Comparison of ENCODE assay signal across 16 mouse cellular contexts in genomic region chr1:58307181-58307580, GRCm38 (mm10). TPM values are rescaled to one million over a fixed set of nuclear protein-coding genes. Genes with fewer than 3 reads are reported as not detected.
DNase-seq lines count a peak whose midpoint lies in the region; ATAC-seq and TF ChIP-seq lines count a peak whose summit lies in the region.
"Had no signal": no experiment of that assay in that cellular context is flagged by ENCODE, and none has a peak within 500 bp of the region (broad histone marks: within the 10 kb centered on the region; RNA-seq: fewer than 3 reads in every experiment).

No protein-coding gene starts in this region.

- H3K27ac ChIP-seq in kidney, adult 2 months (ENCODE audit: insufficient read depth, low read depth, low read length): no peak overlapping the region
- H3K27ac ChIP-seq in kidney, postnatal 0 days: no peak overlapping the region
- H3K27ac ChIP-seq in hindbrain, embryonic 14.5 days: no peak overlapping the region
- H3K27ac ChIP-seq: gastrocnemius, adult 2 months; hindbrain, embryonic 13.5 days had no signal

- TF ChIP-seq CTCF in kidney, adult 2 months (conservative IDR thresholded peaks at IDR 0.05; ENCODE audit: insufficient read depth, insufficient read length, low read depth, low read length): no peak
- no peak for TF ChIP-seq CTCF in kidney, postnatal 0 days (IDR thresholded peaks at IDR 0.05; ENCODE audit: low read depth)

- peak; percentile 60; the same call in 1 of the 2 replicates for ATAC-seq in kidney, postnatal 0 days (replicated peaks; ENCODE audit: low FRiP score, low read depth)
- no peak for ATAC-seq in CD4-positive, CD25-positive, alpha-beta regulatory T cell, adult 4 months
- no peak for ATAC-seq in hindbrain, embryonic 14.5 days (ENCODE audit: low FRiP score)
- ATAC-seq: forebrain, postnatal 0 days; intestine, embryonic 16.5 days had no signal

- no peaks in the 10 kb centered on the region for H3K36me3 ChIP-seq in kidney, adult 2 months (ENCODE audit: control insufficient read depth, insufficient read depth, low read length)
- no peaks in the 10 kb centered on the region for H3K36me3 ChIP-seq in kidney, postnatal 0 days (ENCODE audit: insufficient read depth, low read length)
- no peaks in the 10 kb centered on the region for H3K36me3 ChIP-seq in hindbrain, embryonic 14.5 days (replicated peaks; ENCODE audit: control insufficient read depth, insufficient read depth)
- H3K36me3 ChIP-seq: hindbrain, embryonic 13.5 days had no signal

- DNase-seq in ovary, postnatal 36 days (ENCODE audit: low spot score): peak; percentile 68
- DNase-seq in ovary, postnatal 14 days (ENCODE audit: low spot score): no peak
- DNase-seq in kidney, adult 2 months: peak; percentile 57
- no peak for DNase-seq in kidney, postnatal 0 days (ENCODE audit: low spot score)
- DNase-seq in urinary bladder, postnatal 25 days (ENCODE audit: low spot score): peak; percentile 37
- no peak for DNase-seq in hindbrain, embryonic 14.5 days (ENCODE audit: low spot score)
- DNase-seq: cerebellum, postnatal 36 days; forebrain, postnatal 0 days; gastrocnemius, adult 2 months; heart, postnatal 10 days; right cerebral cortex, postnatal 25 days; thymus, postnatal 4 days had no signal

- H3K9ac ChIP-seq in kidney, postnatal 0 days (ENCODE audit: low read depth, low read length): no peak overlapping the region
- no peak overlapping the region for H3K9ac ChIP-seq in hindbrain, embryonic 14.5 days
- H3K9ac ChIP-seq: forebrain, postnatal 0 days; hindbrain, embryonic 13.5 days had no signal

- no peaks in the 10 kb centered on the region for H3K27me3 ChIP-seq in kidney, adult 2 months (replicated peaks; ENCODE audit: control insufficient read depth, insufficient read depth, low read length)
- H3K27me3 ChIP-seq in kidney, postnatal 0 days (ENCODE audit: insufficient read depth, low read length): no peaks in the 10 kb centered on the region
- no peaks in the 10 kb centered on the region for H3K27me3 ChIP-seq in hindbrain, embryonic 14.5 days (ENCODE audit: control insufficient read depth, insufficient read depth, low read length)
- H3K27me3 ChIP-seq: hindbrain, embryonic 13.5 days had no signal

- H3K9me3 ChIP-seq in kidney, postnatal 0 days (replicated peaks; ENCODE audit: low read length): no peaks in the 10 kb centered on the region
- no peaks in the 10 kb centered on the region for H3K9me3 ChIP-seq in hindbrain, embryonic 14.5 days (ENCODE audit: control insufficient read depth, low read length)
- H3K9me3 ChIP-seq: hindbrain, embryonic 13.5 days had no signal

- TF ChIP-seq POLR2A in kidney, adult 2 months (IDR thresholded peaks at IDR 0.05; ENCODE audit: low read depth, low read length): no peak

- no peaks in the 10 kb centered on the region for H3K4me1 ChIP-seq in kidney, adult 2 months (ENCODE audit: control insufficient read depth, insufficient read depth, low read length)
- peaks cover 3% of the 10 kb centered on the region; the same call in 1 of the 2 replicates for H3K4me1 ChIP-seq in kidney, postnatal 0 days (replicated peaks; ENCODE audit: insufficient read depth, low read length)
- H3K4me1 ChIP-seq in hindbrain, embryonic 14.5 days (replicated peaks; ENCODE audit: control insufficient read depth, insufficient read depth, low read length): no peaks in the 10 kb centered on the region
- H3K4me1 ChIP-seq: hindbrain, embryonic 13.5 days had no signal

- no peak overlapping the region for H3K4me2 ChIP-seq in kidney, postnatal 0 days (ENCODE audit: low read length)
- H3K4me2 ChIP-seq in hindbrain, embryonic 14.5 days (replicated peaks): no peak overlapping the region
- H3K4me2 ChIP-seq: hindbrain, embryonic 13.5 days had no signal

- WGBS in kidney, adult 2 months: 48% methylated on average over 8 of the region's 8 CpGs
- 56% methylated on average over 8 of the region's 8 CpGs for WGBS in kidney, postnatal 0 days
- 86% methylated on average over 8 of the region's 8 CpGs for WGBS in hindbrain, embryonic 14.5 days

- H3K4me3 ChIP-seq in kidney, adult 2 months (ENCODE audit: insufficient read depth, low read depth, low read length): no peak overlapping the region
- no peak overlapping the region for H3K4me3 ChIP-seq in kidney, postnatal 0 days (replicated peaks; ENCODE audit: low read depth, low read length)
- no peak overlapping the region for H3K4me3 ChIP-seq in hindbrain, embryonic 14.5 days (replicated peaks; ENCODE audit: low read length)
- H3K4me3 ChIP-seq: gastrocnemius, adult 2 months; hindbrain, embryonic 13.5 days had no signal

RNA-seq across cellular contexts. Expression of gene Aox2, which starts 29.1 kb away (rescaled TPM):
- 0.03 TPM in 2 replicates for polyA plus RNA-seq in kidney, adult 2 months (2012; rRNA removed)
- 0.08 and 0.09 TPM in 2 replicates for polyA plus RNA-seq in kidney, postnatal 0 days (2015; fragmentation: Nextera tagmentation; extraction: Ambion mirVana)
- polyA plus RNA-seq in CD4-positive, CD25-positive, alpha-beta regulatory T cell, adult 4 months (2017; shearing (Covaris generic)): under 1 TPM in 1 of 2 experiments, not detected in 1; 0.10 TPM
- 0.05 TPM in 1 of 2 replicates, not detected in the other for polyA plus RNA-seq in hindbrain, embryonic 14.5 days (2014; fragmentation: Nextera tagmentation; extraction: Ambion mirVana)
- polyA plus RNA-seq: forebrain, postnatal 0 days; neural tube, embryonic 11.5 days had no signal

Comparison
In these comparisons a context has a peak if more than half of its experiments do, and no peak if none do; other contexts are left out.
1. DNase-seq: peak in ovary, postnatal 36 days (single experiment), kidney, adult 2 months (single experiment) and urinary bladder, postnatal 25 days (single experiment); none in ovary, postnatal 14 days (single experiment), kidney, postnatal 0 days (single experiment) and hindbrain, embryonic 14.5 days (single experiment).